Mouse (Mus musculus): ENCODE measurements at regions not wholly inside any gene's neighbourhood (a gene's known extent, or its start where the extent isn't known, plus 50 kb on each side); places are given as distances from the start of the nearest gene placed in this dataset.

DNA sequence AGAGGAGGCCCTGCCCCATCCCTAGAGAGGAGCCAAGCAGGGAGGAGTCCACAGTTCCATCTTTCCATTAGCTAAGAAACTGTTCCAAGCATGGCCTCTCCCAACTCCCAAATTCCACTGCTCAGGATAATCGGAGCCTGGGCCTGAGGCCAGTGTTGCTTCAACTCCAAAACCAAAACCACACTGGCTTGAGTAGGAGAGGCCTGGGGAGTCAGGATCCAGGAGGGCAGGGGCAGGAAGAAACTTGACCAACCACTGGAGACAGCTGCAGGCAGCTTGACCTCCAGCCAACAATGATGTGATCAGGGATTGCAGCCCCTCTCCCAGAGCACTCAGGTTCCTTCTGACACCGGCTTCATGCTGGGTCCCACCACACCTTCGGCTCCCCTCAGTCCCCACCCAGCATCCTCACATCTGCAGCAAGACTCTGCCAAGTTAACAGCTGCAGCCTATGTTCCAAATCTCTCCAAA lies 99.1 kb upstream of the Zmiz1 start:
- H3K27ac ChIP-seq (ENCODE audit: low read length) = no peak overlapping the region; the same call in 1 of the 2 replicates
- ATAC-seq (ENCODE audit: insufficient number of reproducible peaks, insufficient read depth, low FRiP score, low read depth) = no peak

DNA sequence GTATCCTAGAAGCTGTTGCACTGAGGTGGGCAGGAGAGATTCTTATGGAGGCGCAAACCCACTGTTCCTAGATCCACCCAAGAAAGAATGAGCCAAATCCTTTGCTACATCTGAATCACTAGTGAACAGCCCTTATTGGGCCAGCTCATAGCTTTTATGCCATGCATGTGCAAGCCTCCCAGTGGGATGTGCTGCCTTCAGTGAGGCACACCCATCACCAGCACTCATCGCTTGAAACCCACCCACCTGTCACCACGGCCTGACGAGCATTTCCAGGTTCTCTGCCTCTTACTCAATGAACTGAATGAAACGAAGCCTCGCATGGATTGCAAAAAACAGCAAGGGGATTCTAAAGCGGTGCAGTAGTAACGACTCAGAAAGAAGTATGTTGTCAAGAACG lies 98.3 kb upstream of the Zmiz1 start:
- H3K27ac ChIP-seq (ENCODE audit: low read length) = no peak overlapping the region
- no peaks in the 10 kb centered on the region for H3K9me3 ChIP-seq (ENCODE audit: control insufficient read depth, low read depth, low read length)
- H3K4me1 ChIP-seq (ENCODE audit: control insufficient read depth, insufficient read depth, low read length) = peaks cover 7% of the 10 kb centered on the region; the same call in 1 of the 2 replicates
- H3K27me3 ChIP-seq (ENCODE audit: control insufficient read depth, insufficient read depth, low read length) = no peaks in the 10 kb centered on the region
- no peak overlapping the region for H3K4me3 ChIP-seq (ENCODE audit: low read depth, low read length)
- H3K4me2 ChIP-seq (replicated peaks; ENCODE audit: low read depth, low read length) = no peak overlapping the region
- ATAC-seq (ENCODE audit: insufficient number of reproducible peaks, insufficient read depth, low FRiP score, low read depth) = no peak
- whole genome bisulfite sequencing = 85% methylated on average over 9 of the region's 9 CpGs
- H3K9ac ChIP-seq (replicated peaks; ENCODE audit: low read depth, low read length) = no peak overlapping the region
- no peaks in the 10 kb centered on the region for H3K36me3 ChIP-seq (ENCODE audit: control insufficient read depth, insufficient read depth, low read length)

More for the DNA sequence above, 99.1 kb upstream of the Zmiz1 start:
- H3K4me1 ChIP-seq (ENCODE audit: control insufficient read depth, insufficient read depth, low read length) = no peaks in the 10 kb centered on the region
- WGBS = 86% methylated on average over 3 of the region's 3 CpGs
- no peaks in the 10 kb centered on the region for H3K27me3 ChIP-seq (ENCODE audit: control insufficient read depth, insufficient read depth, low read length)
- no peak overlapping the region for H3K9ac ChIP-seq (replicated peaks; ENCODE audit: low read depth, low read length)
- H3K4me3 ChIP-seq (ENCODE audit: low read depth, low read length) = no peak overlapping the region
- no peaks in the 10 kb centered on the region for H3K9me3 ChIP-seq (ENCODE audit: control insufficient read depth, low read depth, low read length)
- H3K4me2 ChIP-seq (replicated peaks; ENCODE audit: low read depth, low read length) = no peak overlapping the region
- no peaks in the 10 kb centered on the region for H3K36me3 ChIP-seq (ENCODE audit: control insufficient read depth, insufficient read depth, low read length)

DNA sequence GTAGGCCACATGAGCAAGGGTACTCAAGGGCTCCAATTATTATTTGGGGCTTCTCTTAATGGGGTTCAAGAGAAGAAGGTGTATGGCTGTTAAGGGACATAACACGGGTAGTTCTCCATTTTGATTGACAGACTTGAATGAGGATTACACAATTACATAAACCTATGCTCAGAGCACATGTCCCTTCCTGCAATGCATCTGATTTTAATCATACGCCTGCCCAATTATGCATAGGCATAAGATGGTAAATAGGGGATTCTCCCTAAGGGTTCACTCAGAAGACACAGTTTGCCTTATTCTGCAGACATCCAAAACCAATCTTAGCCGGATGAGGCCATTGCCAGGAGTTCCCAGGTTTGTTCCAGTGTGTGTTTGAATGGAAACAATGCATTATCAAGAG lies 97.9 kb upstream of the Zmiz1 start:
- H3K27ac ChIP-seq (ENCODE audit: low read length) = no peak overlapping the region
- no peaks in the 10 kb centered on the region for H3K36me3 ChIP-seq (ENCODE audit: control insufficient read depth, insufficient read depth, low read length)
- no peak overlapping the region for H3K4me3 ChIP-seq (ENCODE audit: low read depth, low read length)
- peaks cover 7% of the 10 kb centered on the region; the same call in 1 of the 2 replicates for H3K4me1 ChIP-seq (ENCODE audit: control insufficient read depth, insufficient read depth, low read length)
- no peaks in the 10 kb centered on the region for H3K27me3 ChIP-seq (ENCODE audit: control insufficient read depth, insufficient read depth, low read length)
- no peak overlapping the region for H3K4me2 ChIP-seq (replicated peaks; ENCODE audit: low read depth, low read length)
- WGBS = 85% methylated on average over 3 of the region's 3 CpGs
- H3K9ac ChIP-seq (replicated peaks; ENCODE audit: low read depth, low read length) = no peak overlapping the region
- ATAC-seq (ENCODE audit: insufficient number of reproducible peaks, insufficient read depth, low FRiP score, low read depth) = no peak
- no peaks in the 10 kb centered on the region for H3K9me3 ChIP-seq (ENCODE audit: control insufficient read depth, low read depth, low read length)

DNA sequence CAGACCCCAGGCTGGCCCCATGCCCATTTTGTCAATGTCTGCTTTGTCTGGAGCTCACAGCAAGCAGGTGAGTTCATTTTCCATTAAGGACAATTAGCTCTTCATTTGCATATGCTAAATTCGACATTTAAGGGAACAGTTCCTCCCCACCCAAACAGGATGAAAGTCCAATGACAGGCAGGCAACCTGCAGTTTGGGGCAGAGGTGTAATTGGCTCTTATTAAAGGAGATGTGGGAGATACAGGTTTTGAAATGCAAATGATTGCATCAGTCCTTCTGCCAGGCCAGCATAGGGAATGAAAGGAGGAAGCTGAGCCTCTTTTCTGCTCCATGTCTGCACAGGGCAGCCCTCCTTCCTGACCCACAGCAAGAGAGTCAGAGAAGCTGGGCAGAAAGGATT lies 96.2 kb upstream of the Zmiz1 start:
- no peak overlapping the region for H3K9ac ChIP-seq (replicated peaks; ENCODE audit: low read depth, low read length)

DNA sequence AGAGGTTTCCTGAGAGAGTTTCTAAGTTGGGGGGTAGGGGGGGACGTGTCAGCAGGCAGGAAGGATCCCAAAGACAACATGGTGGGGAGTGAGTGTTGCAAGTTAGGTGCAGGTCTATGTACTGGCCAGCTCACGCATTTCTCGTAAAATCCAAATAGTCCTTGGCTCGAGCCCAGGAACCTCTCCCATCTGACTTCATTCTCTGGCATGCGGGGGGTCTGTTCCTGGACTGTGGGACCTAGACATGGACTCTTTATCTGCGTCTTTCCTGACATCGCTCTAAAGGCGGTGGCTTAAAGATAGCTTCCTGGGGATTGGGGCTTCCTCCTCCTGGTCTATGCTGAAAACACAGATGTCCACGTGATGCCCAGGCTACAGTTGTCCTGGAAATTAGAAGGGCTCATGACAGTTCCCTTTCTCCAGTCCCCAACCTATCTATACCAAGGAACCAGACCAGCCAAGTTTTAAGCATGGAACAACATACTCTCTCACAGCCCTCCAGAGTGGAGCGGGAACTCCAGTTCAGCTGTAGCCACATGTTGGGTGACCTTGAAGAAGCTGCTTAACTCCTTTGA lies 93.7 kb upstream of the Zmiz1 start:
- Histone ChIP-seq H3K27ac (ENCODE audit: low read length) (no peak overlapping the region), H3K27me3 (ENCODE audit: control insufficient read depth, insufficient read depth, low read length) (no peaks in the 10 kb centered on the region), H3K9ac (replicated peaks; ENCODE audit: low read depth, low read length) (no peak overlapping the region), H3K4me3 (ENCODE audit: low read depth, low read length) (no peak overlapping the region), H3K9me3 (ENCODE audit: control insufficient read depth, low read depth, low read length) (no peaks in the 10 kb centered on the region), H3K36me3 (ENCODE audit: control insufficient read depth, insufficient read depth, low read length) (no peaks in the 10 kb centered on the region), H3K4me2 (replicated peaks; ENCODE audit: low read depth, low read length) (no peak overlapping the region), H3K4me1 (ENCODE audit: control insufficient read depth, insufficient read depth, low read length) (peaks cover 7% of the 10 kb centered on the region; the same call in 1 of the 2 replicates)
- ATAC-seq (ENCODE audit: insufficient number of reproducible peaks, insufficient read depth, low FRiP score, low read depth) = 0 out of 2 replicates have a peak, but pooled peaks have one; percentile 23
- 60% methylated on average over 10 of the region's 10 CpGs for WGBS

More for the DNA sequence above, 96.2 kb upstream of the Zmiz1 start:
- ATAC-seq (ENCODE audit: insufficient number of reproducible peaks, insufficient read depth, low FRiP score, low read depth) = no peak
- Histone ChIP-seq H3K4me1 (ENCODE audit: control insufficient read depth, insufficient read depth, low read length) (peaks cover 7% of the 10 kb centered on the region; the same call in 1 of the 2 replicates), H3K27ac (ENCODE audit: low read length) (no peak overlapping the region), H3K4me2 (replicated peaks; ENCODE audit: low read depth, low read length) (no peak overlapping the region), H3K9me3 (ENCODE audit: control insufficient read depth, low read depth, low read length) (no peaks in the 10 kb centered on the region), H3K27me3 (ENCODE audit: control insufficient read depth, insufficient read depth, low read length) (no peaks in the 10 kb centered on the region), H3K36me3 (ENCODE audit: control insufficient read depth, insufficient read depth, low read length) (no peaks in the 10 kb centered on the region), H3K4me3 (ENCODE audit: low read depth, low read length) (no peak overlapping the region)
- 27% methylated on average over 1 of the region's 1 CpGs for WGBS

DNA sequence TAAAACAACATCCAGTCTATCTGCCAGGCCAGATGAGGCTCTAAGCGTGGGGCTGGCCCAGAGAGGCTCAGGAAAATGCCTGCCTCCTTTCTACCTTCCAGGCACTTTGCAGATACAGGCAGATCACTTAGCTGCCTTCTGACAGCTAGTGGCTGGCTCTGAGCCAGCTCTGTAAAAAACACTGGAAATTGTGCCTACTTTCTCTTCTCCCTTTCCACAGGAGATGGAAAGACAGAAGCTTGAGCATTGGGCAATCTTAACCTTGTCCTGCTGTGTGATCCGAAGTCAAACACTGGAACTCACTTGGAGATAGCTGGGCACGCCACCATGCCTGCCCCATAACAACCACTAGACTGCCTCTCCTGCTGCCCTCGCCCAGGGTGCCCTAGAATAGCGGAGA lies 93.0 kb upstream of the Zmiz1 start:
- no peak overlapping the region for H3K4me2 ChIP-seq (replicated peaks; ENCODE audit: low read depth, low read length)
- no peak for ATAC-seq (ENCODE audit: insufficient number of reproducible peaks, insufficient read depth, low FRiP score, low read depth)
- no peaks in the 10 kb centered on the region for H3K36me3 ChIP-seq (ENCODE audit: control insufficient read depth, insufficient read depth, low read length)
- peaks cover 7% of the 10 kb centered on the region; the same call in 1 of the 2 replicates for H3K4me1 ChIP-seq (ENCODE audit: control insufficient read depth, insufficient read depth, low read length)
- H3K9ac ChIP-seq (replicated peaks; ENCODE audit: low read depth, low read length) = no peak overlapping the region
- no peak overlapping the region for H3K27ac ChIP-seq (ENCODE audit: low read length)
- no peaks in the 10 kb centered on the region for H3K27me3 ChIP-seq (ENCODE audit: control insufficient read depth, insufficient read depth, low read length)
- no peak overlapping the region for H3K4me3 ChIP-seq (ENCODE audit: low read depth, low read length)
- WGBS = 78% methylated on average over 5 of the region's 5 CpGs
- H3K9me3 ChIP-seq (ENCODE audit: control insufficient read depth, low read depth, low read length) = no peaks in the 10 kb centered on the region

DNA sequence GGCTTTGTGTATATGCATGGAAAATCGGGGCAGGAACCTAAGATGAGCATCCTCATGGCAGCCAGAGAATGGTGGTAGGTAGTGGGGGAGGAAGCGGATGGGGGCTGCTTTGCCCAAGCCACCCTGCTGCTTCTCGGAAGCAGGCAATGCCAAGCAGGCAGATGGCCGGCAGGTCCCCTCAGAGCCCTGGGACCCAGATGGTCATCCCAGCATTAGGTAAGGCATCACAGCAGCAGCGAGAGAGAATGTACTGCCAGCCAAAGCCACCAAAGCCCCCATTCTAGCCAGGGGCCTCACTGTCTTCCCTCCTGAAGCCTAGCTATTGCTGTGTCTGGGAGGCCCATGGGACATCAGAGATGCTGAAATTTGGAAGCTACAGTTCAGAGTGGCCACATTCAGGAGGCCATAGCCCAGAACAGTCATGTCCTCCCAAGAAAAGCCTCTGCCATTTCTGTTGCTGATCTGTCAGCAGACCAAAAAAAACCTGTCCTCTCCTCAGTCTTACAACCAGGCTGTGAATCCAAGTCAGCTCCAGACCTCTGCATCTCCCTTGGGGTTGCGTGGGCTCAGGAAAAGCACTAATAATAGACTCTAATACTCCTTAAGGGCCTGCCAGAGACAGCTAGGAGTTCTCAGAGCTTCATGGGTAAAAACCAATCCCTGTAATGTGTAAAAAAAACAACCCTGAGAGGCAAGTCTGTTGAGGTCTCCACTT lies 88.5 kb upstream of the Zmiz1 start:
- peaks cover 1% of the 10 kb centered on the region; the same call in 1 of the 2 replicates for H3K4me1 ChIP-seq (ENCODE audit: control insufficient read depth, insufficient read depth, low read length)
- no peaks in the 10 kb centered on the region for H3K27me3 ChIP-seq (ENCODE audit: control insufficient read depth, insufficient read depth, low read length)
- H3K36me3 ChIP-seq (ENCODE audit: control insufficient read depth, insufficient read depth, low read length) = no peaks in the 10 kb centered on the region
- H3K9me3 ChIP-seq (ENCODE audit: control insufficient read depth, low read depth, low read length) = no peaks in the 10 kb centered on the region
- H3K4me2 ChIP-seq (replicated peaks; ENCODE audit: low read depth, low read length) = no peak overlapping the region
- WGBS = 87% methylated on average over 6 of the region's 6 CpGs
- no peak overlapping the region for H3K27ac ChIP-seq (ENCODE audit: low read length)
- no peak overlapping the region for H3K9ac ChIP-seq (replicated peaks; ENCODE audit: low read depth, low read length)
- H3K4me3 ChIP-seq (ENCODE audit: low read depth, low read length) = no peak overlapping the region
- no peak for ATAC-seq (ENCODE audit: insufficient number of reproducible peaks, insufficient read depth, low FRiP score, low read depth)

DNA sequence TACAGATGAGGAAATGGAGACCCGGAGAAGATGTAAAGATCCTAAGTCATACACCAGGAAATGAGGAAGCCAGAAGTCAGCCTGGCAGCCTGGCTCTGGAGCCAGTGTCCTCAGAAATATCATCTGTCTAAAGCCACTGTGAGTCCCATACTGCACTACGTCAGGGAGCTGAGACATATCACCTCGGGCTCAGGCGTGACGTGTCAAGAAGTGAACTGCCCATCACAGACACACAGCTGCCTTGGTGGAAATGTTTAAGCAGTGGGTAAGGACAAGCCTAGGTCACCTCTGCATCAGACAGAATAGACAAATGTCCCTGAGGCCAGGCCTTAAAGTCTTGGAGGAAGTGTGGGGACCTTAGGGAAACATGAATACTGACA lies 88.0 kb upstream of the Zmiz1 start:
- no peaks in the 10 kb centered on the region; the same call in 1 of the 2 replicates for H3K4me1 ChIP-seq (ENCODE audit: control insufficient read depth, insufficient read depth, low read length)
- no peaks in the 10 kb centered on the region for H3K36me3 ChIP-seq (ENCODE audit: control insufficient read depth, insufficient read depth, low read length)
- H3K4me3 ChIP-seq (ENCODE audit: low read depth, low read length) = no peak overlapping the region
- no peak overlapping the region for H3K4me2 ChIP-seq (replicated peaks; ENCODE audit: low read depth, low read length)
- ATAC-seq (ENCODE audit: insufficient number of reproducible peaks, insufficient read depth, low FRiP score, low read depth) = no peak
- H3K9ac ChIP-seq (replicated peaks; ENCODE audit: low read depth, low read length) = no peak overlapping the region
- peak overlapping the region; percentile 45; the same call in 1 of the 2 replicates for H3K27ac ChIP-seq (ENCODE audit: low read length)
- no peaks in the 10 kb centered on the region for H3K27me3 ChIP-seq (ENCODE audit: control insufficient read depth, insufficient read depth, low read length)
- no peaks in the 10 kb centered on the region for H3K9me3 ChIP-seq (ENCODE audit: control insufficient read depth, low read depth, low read length)
- whole genome bisulfite sequencing = 72% methylated on average over 5 of the region's 5 CpGs
